Mouse (Mus musculus) erythroblast, embryonic 14.5 days (primary cell): Measurements from ENCODE around the gene Ror1.

Experiments used
- GATA1 ChIP-seq: IDR thresholded peaks from 2 replicates; pipeline ENCODE4 v1.6.1; 2012; ENCODE audit warnings: low read length, inconsistent platforms, mixed read lengths
- TAL1 ChIP-seq: IDR thresholded peaks from 3 replicates; pipeline ENCODE4 v1.6.1; 2012; ENCODE audit warnings: low read length, inconsistent platforms, mixed read lengths

GRCm38 (mm10) chr4:100429371-100429900, 333.8 kb downstream of the Ror1 start:
- no peak for TF ChIP-seq TAL1
- TF ChIP-seq GATA1: no peak
